Mouse (Mus musculus) CH12.LX (cell line): Measurements from ENCODE around the gene Mtch2. TPM values are rescaled to one million over a fixed set of nuclear protein-coding genes. Genes with fewer than 3 reads are reported as not detected.

Source experiments
- DNase-seq: peaks from one replicate; pipeline ENCODE4 v3.0.0-alpha.2; 2013; ENCODE audit errors: extremely low read depth
- H3K27ac ChIP-seq: 2 replicates; pipeline ENCODE4 v1.5.1; 2012; ENCODE audit warnings: low read depth, mild to moderate bottlenecking, control low read depth, moderate library complexity; ENCODE audit not compliant: insufficient read depth
- H3K27me3 ChIP-seq: replicated peaks from 2 replicates; pipeline ENCODE3; 2012; ENCODE audit warnings: inconsistent platforms
- H3K36me3 ChIP-seq, 2 experiments: replicated peaks in 1 of 2; 2 replicates each; pipeline versions ENCODE3 to v1.6.1; 2012; ENCODE audit warnings: inconsistent platforms in 1 of 2, low read length in 1 of 2, mild to moderate bottlenecking in 1 of 2, mixed read lengths in 1 of 2, moderate library complexity in 1 of 2; ENCODE audit not compliant: control insufficient read depth in 1 of 2, insufficient read depth in 1 of 2
- H3K4me1 ChIP-seq, 2 experiments: 2 replicates each; pipeline ENCODE4 v1.6.1; 2012; ENCODE audit warnings: inconsistent platforms in 1 of 2, moderate library complexity in 1 of 2; ENCODE audit not compliant: insufficient read depth in 2 of 2, control insufficient read depth in 1 of 2
- H3K4me2 ChIP-seq: 2 replicates; pipeline ENCODE4 v1.6.1; 2012; ENCODE audit warnings: low read depth, mild to moderate bottlenecking, control low read depth; ENCODE audit not compliant: poor library complexity, insufficient read depth, severe bottlenecking
- H3K4me3 ChIP-seq, 3 experiments: fragments of 150-350 bp in 1 of 3; sonication (generic) in 1 of 3; replicated peaks in 1 of 3; 2 replicates each; pipeline versions ENCODE3 to v1.5.1; 2011 to 2012; ENCODE audit warnings: low read depth in 2 of 3, low read length in 2 of 3, mild to moderate bottlenecking in 2 of 3, moderate library complexity in 2 of 3, control low read depth in 1 of 3, improper control_type of control experiment in 1 of 3, inconsistent platforms in 1 of 3, mixed read lengths in 1 of 3; ENCODE audit not compliant: poor library complexity in 1 of 3
- H3K79me2 ChIP-seq: replicated peaks from 2 replicates; pipeline ENCODE4 v1.6.1; 2012; ENCODE audit warnings: mild to moderate bottlenecking, moderate library complexity; ENCODE audit not compliant: control insufficient read depth, poor library complexity, insufficient read depth, severe bottlenecking; ENCODE audit errors: extremely low read depth
- H3K9ac ChIP-seq: 2 replicates; pipeline ENCODE4 v1.6.1; 2012; ENCODE audit warnings: low read depth, mild to moderate bottlenecking, control low read depth, moderate library complexity; ENCODE audit not compliant: insufficient read depth
- H3K9me3 ChIP-seq: replicated peaks from 2 replicates; pipeline ENCODE3; 2012; ENCODE audit warnings: low read length, inconsistent platforms, mixed read lengths
- CHD1 ChIP-seq: IDR thresholded peaks from 2 replicates; pipeline ENCODE4 v1.6.1; 2012; ENCODE audit warnings: low read depth, low read length, improper control_type of control experiment, inconsistent platforms
- CTCF ChIP-seq, 2 experiments: IDR thresholded peaks in 1 of 2; conservative IDR thresholded peaks in 1 of 2; 2 replicates each; pipeline ENCODE4 v1.5.1; 2011 to 2012; ENCODE audit warnings: low read depth in 2 of 2, low read length in 2 of 2, improper control_type of control experiment in 1 of 2, inconsistent platforms in 1 of 2, mild to moderate bottlenecking in 1 of 2, moderate library complexity in 1 of 2
- E2F4 ChIP-seq: IDR thresholded peaks from 2 replicates; pipeline ENCODE4 v1.6.1; 2011; ENCODE audit warnings: low read depth, low read length, improper control_type of control experiment; ENCODE audit not compliant: insufficient replicate concordance
- ELF1 ChIP-seq: IDR thresholded peaks from 2 replicates; pipeline ENCODE4 v1.6.1; 2014; ENCODE audit warnings: low read depth, mild to moderate bottlenecking, inconsistent platforms, low read length, improper control_type of control experiment
- HCFC1 ChIP-seq: IDR thresholded peaks from 2 replicates; pipeline ENCODE4 v1.6.1; 2012; ENCODE audit warnings: low read depth, mild to moderate bottlenecking, inconsistent platforms, low read length, improper control_type of control experiment
- JUN ChIP-seq: IDR thresholded peaks from 2 replicates; pipeline ENCODE4 v1.6.1; 2011; ENCODE audit warnings: low read depth, mild to moderate bottlenecking, low read length, improper control_type of control experiment, moderate library complexity; ENCODE audit not compliant: insufficient read depth
- JUND ChIP-seq: conservative IDR thresholded peaks from 2 replicates; pipeline ENCODE4 v1.6.1; 2011; ENCODE audit warnings: low read depth, low read length, improper control_type of control experiment
- MAFK ChIP-seq: IDR thresholded peaks from 2 replicates; pipeline ENCODE4 v1.6.1; 2011; ENCODE audit warnings: low read length, improper control_type of control experiment; ENCODE audit not compliant: insufficient replicate concordance
- MAX ChIP-seq: IDR thresholded peaks from 2 replicates; pipeline ENCODE4 v1.6.1; 2011; ENCODE audit warnings: low read length, improper control_type of control experiment
- MAZ ChIP-seq: IDR thresholded peaks from 2 replicates; pipeline ENCODE4 v1.6.1; 2012; ENCODE audit warnings: low read depth, mild to moderate bottlenecking, inconsistent platforms, low read length, improper control_type of control experiment, moderate library complexity
- MEF2A ChIP-seq: IDR thresholded peaks from 2 replicates; pipeline ENCODE4 v1.6.1; 2014; ENCODE audit warnings: low read depth, mild to moderate bottlenecking, inconsistent platforms, low read length, improper control_type of control experiment, borderline replicate concordance
- NELFE ChIP-seq: IDR thresholded peaks from 2 replicates; pipeline ENCODE4 v1.6.1; 2011; ENCODE audit warnings: low read depth, low read length, improper control_type of control experiment
- NRF1 ChIP-seq: IDR thresholded peaks from 2 replicates; pipeline ENCODE4 v1.6.1; 2014; ENCODE audit warnings: low read depth, mild to moderate bottlenecking, inconsistent platforms, low read length, improper control_type of control experiment, moderate library complexity
- POLR2A ChIP-seq: IDR thresholded peaks from 2 replicates; pipeline ENCODE4 v1.6.1; 2011; ENCODE audit warnings: low read depth, mild to moderate bottlenecking, improper control_type of control experiment, low read length
- SIN3A ChIP-seq: IDR thresholded peaks from 2 replicates; pipeline ENCODE4 v1.6.1; 2012; ENCODE audit warnings: low read length, improper control_type of control experiment, inconsistent platforms
- ZC3H11A ChIP-seq: IDR thresholded peaks from 2 replicates; pipeline ENCODE4 v1.6.1; 2012; ENCODE audit warnings: low read depth, mild to moderate bottlenecking, inconsistent platforms, low read length, improper control_type of control experiment
- ZKSCAN1 ChIP-seq: IDR thresholded peaks from 2 replicates; pipeline ENCODE4 v1.6.1; 2012; ENCODE audit warnings: low read depth, inconsistent platforms, low read length, improper control_type of control experiment, borderline replicate concordance
- ZNF384 ChIP-seq: IDR thresholded peaks from 2 replicates; pipeline ENCODE4 v1.6.1; 2012; ENCODE audit warnings: low read depth, low read length, improper control_type of control experiment, inconsistent platforms
- dilution Hi-C: fragments of 300-500 bp; cut with MboI; formaldehyde crosslinking; loops from 2 replicates; pipeline ENCODE4 v1.14.3; 2020; ENCODE audit warnings: low sequenced_read_pairs; ENCODE audit not compliant: extremely low pct_unique_long_range_greater_than_20kb, extremely low pct_ligation_motif_present
- in situ Hi-C: fragments of 300-500 bp; cut with MboI; formaldehyde crosslinking; loops from 3 replicates; pipeline ENCODE4 v1.14.3; 2019; ENCODE audit warnings: low sequenced_read_pairs, low pct_ligation_motif_present, low pct_unique_long_range_greater_than_20kb, mixed read lengths
- polyA plus RNA-seq: library from polyadenylated mRNA; unstranded; fragments of >175 nt; gene quantifications from 2 replicates; pipeline ENCODE4 v1.2.1, GENCODE M21; 2012; ENCODE audit warnings: low read depth; ENCODE audit not compliant: insufficient read length
- total RNA-seq, 2 experiments: library from RNA; depleted of rRNA; stranded (reverse); fragments of 300-350 nt in 1 of 2; fragments of >200 nt in 1 of 2; gene quantifications; 2 replicates each; pipeline ENCODE4 v1.2.3; 2012 to 2014

Gene Mtch2
- total and polyA plus RNA-seq, 3 experiments, result 70.0 to 162 (median 158) TPM

- in situ Hi-C loops, result no loop called here
- no peaks in the 10 kb centered on the region for H3K9me3 ChIP-seq
Measured at GRCm38 (mm10) chr2:90828739-90829138, 18.2 kb upstream of the Mtch2 start.

DNA sequence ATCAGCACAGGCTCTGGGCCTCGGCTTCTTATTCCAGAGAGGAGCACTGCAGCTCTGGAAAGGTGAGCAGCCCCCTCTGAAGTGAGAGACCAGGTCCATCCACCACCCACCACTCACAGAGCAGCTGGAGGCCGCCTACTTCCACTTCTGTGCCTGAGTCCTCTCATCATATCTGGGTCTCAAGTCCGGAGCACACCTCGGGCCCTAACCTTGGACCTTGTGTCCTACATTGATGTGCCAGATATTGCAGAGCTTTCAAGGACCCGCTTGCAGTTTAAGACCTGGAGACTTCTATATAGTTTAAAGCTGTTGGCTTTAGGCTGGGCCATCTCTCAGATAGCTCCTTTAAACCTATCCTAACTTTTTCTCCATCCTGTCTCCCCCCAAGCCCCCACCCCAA, 13.5 kb upstream of the Mtch2 start:
- dilution Hi-C loops, result no loop called here
- TF ChIP-seq ELF1 (no peak), NELFE (no peak), JUND (no peak)
- TF ChIP-seq, all 38 proteins: peak for 0
- H3K27ac ChIP-seq, result no peak overlapping the region
- no peaks in the 10 kb centered on the region for H3K79me2 ChIP-seq
- H3K9me3 ChIP-seq, result no peaks in the 10 kb centered on the region
- no peaks in the 10 kb centered on the region for H3K27me3 ChIP-seq
- H3K4me2 ChIP-seq, result no peak overlapping the region
- DNase-seq, result no peak
- H3K9ac ChIP-seq, result no peak overlapping the region
- in situ Hi-C loops, result no loop called here
- no peaks in the 10 kb centered on the region for H3K4me1 ChIP-seq
- no peak overlapping the region for H3K4me3 ChIP-seq
- H3K36me3 ChIP-seq, result no peaks in the 10 kb centered on the region

More at GRCm38 (mm10) chr2:90828739-90829138, 18.2 kb upstream of the Mtch2 start:
- H3K27ac ChIP-seq, result no peak overlapping the region
- no peaks in the 10 kb centered on the region for H3K27me3 ChIP-seq
- no peak overlapping the region for H3K9ac ChIP-seq
- no peak overlapping the region for H3K4me3 ChIP-seq
- H3K4me1 ChIP-seq, result peaks cover 0 to 6% of the 10 kb centered on the region in 2 experiments; a peak in 3 of 4 replicates
- TF ChIP-seq ELF1 (no peak), ZKSCAN1 (no peak), ZNF384 (no peak), JUN (no peak), ZC3H11A (no peak), CHD1 (no peak), E2F4 (no peak), MEF2A (no peak), NRF1 (no peak), SIN3A (no peak), POLR2A (no peak), HCFC1 (no peak), MAZ (no peak), CTCF (conservative IDR thresholded peaks at IDR 0.05 in 1 of 2, IDR thresholded peaks at IDR 0.05 in 1 of 2; ENCODE audit: low read depth in 2 of 2, low read length in 2 of 2) (no peak), MAFK (no peak), MAX (no peak)
- H3K36me3 ChIP-seq, result no peaks in the 10 kb centered on the region
- dilution Hi-C loops, result no loop called here
- DNase-seq, result no peak
- no peak overlapping the region for H3K4me2 ChIP-seq
- H3K79me2 ChIP-seq, result no peaks in the 10 kb centered on the region
